Mouse (Mus musculus) Patski (cell line): ENCODE results near the gene P2rx4. TPM values are rescaled to one million over a fixed set of nuclear protein-coding genes. Genes with fewer than 3 reads are reported as not detected.

Experiments used
- ATAC-seq: fragments of 100-300 bp; one replicate; pipeline ENCODE4 v1.8.0; 2021
- CTCF ChIA-PET: fragments of 350-600 bp; sonication (Branson Sonifier 250); formaldehyde crosslinking; loops from one replicate; lab custom pipeline; 2022; ENCODE audit warnings: inconsistent platforms; lab: Charles Lee
- POLR2A ChIA-PET: fragments of 350-600 bp; sonication (Branson Sonifier 250); formaldehyde crosslinking; loops from one replicate; lab custom pipeline; 2022; ENCODE audit warnings: antibody characterized with exemption, inconsistent platforms; lab: Charles Lee
- DNase-seq: peaks from one replicate; pipeline ENCODE4 v3.0.0-alpha.2; 2011; ENCODE audit warnings: low read depth, low spot score
- H3K27me3 ChIP-seq: fragments of 371-371 bp; one replicate; pipeline ENCODE4 v1.5.1; 2021
- CTCF ChIP-seq: fragments of 100-300 bp; IDR thresholded peaks from one replicate; pipeline ENCODE4 v1.5.1; 2021
- in situ Hi-C: fragments of 300-500 bp; cut with MboI; formaldehyde crosslinking; loops from 3 replicates; pipeline ENCODE4 v1.11.1; 2018; ENCODE audit warnings: low pct_unique_long_range_greater_than_20kb, mixed read lengths
- polyA plus RNA-seq: library from polyadenylated mRNA; unstranded; gene quantifications from one replicate; pipeline ENCODE4 v1.2.3, GENCODE M21; 2021

P2rx4 gene
- polyA plus RNA-seq, 1 experiment from 2014 or later: 95.2 TPM

GRCm38 (mm10) chr5:122683926-122684325, 23.4 kb upstream of the P2rx4 start:
- POLR2A ChIA-PET: no interaction called here
- ATAC-seq (no peak), DNase-seq (no peak)
- in situ Hi-C loops: no loop called here
- no peak for TF ChIP-seq CTCF
- H3K27me3 ChIP-seq: no peaks in the 10 kb centered on the region
- CTCF ChIA-PET: no interaction called here

DNA sequence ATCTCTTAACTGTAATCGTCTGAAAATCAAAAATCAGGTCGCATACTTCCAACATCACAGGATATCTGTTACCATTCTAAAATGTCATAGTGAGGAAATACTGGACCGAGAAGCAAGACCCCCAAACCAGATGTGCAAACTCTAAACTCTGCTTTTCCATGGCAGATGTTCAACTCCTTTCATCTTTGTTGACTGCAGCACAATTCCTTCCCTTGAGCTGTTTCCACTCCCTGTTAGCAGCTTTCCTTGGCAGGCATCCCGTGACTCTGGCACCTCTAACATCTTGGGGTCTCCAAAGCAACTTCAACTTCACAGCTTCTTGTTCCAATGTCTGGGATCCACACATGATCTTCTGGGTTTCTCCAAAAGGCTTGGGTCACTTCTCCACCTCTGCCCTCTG, 20.0 kb upstream of the P2rx4 start:
- in situ Hi-C loops: no loop called here
- no peak for TF ChIP-seq CTCF
- ATAC-seq (no peak), DNase-seq (no peak)
- ChIA-PET CTCF (no interaction called here), POLR2A (no interaction called here)
- H3K27me3 ChIP-seq: no peaks in the 10 kb centered on the region

DNA sequence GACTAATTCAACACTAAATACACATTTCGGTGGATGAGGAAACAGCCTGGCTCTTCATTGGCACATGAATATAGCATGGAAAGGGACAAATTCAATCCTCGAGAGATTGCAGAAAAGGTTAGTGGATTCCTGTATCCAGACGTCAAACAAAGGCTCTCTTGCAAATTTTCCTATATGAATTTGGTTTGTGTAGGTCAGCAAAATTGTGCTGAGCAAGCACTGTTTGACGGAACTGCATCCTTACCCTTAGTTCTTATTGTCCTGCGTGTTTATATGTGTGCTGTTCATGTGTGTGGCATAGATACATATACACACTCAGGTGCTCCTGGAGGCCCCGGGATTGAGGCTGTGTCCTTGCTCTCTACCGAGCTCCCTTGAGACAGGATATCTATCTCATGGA, 18.2 kb upstream of the P2rx4 start:
- ChIA-PET POLR2A (no interaction called here), CTCF (interaction anchor here (1.3 kb wide), 1 partner anchor 26 kb away, joined by 3 read pairs; no protein-coding TSS in a partner anchor)
- DNase-seq: no peak
- ATAC-seq: no peak
- no peak for TF ChIP-seq CTCF
- no peaks in the 10 kb centered on the region for H3K27me3 ChIP-seq
- in situ Hi-C loops: no loop called here

DNA sequence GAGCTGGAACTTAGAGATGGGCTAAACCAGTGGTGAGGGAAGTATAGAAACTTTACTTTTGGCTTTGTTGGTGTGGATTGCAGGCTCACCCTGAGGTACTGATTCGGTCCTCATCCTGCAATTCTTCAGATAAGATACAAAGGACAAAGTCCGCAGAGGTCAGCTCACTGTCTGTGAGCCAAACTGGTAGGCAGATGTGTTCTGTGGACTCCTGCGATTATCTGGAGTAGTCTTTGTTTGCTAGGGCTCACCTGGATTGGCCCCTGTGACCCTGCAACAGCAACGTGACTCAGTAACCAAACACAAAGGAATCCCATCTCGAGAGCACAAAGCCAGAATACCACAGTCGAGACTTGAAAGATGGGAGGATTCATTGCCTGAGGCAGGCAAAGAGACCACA, 16.9 kb upstream of the P2rx4 start:
- no peak for ATAC-seq
- POLR2A ChIA-PET: no interaction called here
- CTCF ChIA-PET: no interaction called here

GRCm38 (mm10) chr5:122693431-122694207, 13.7 kb upstream of the P2rx4 start:
- no peaks in the 10 kb centered on the region for H3K27me3 ChIP-seq
- ChIA-PET POLR2A (no interaction called here), CTCF (no interaction called here)
- in situ Hi-C loops: no loop called here
- DNase-seq: no peak
- ATAC-seq: no peak
- no peak for TF ChIP-seq CTCF

More for the DNA sequence above, 16.9 kb upstream of the P2rx4 start:
- in situ Hi-C loops: no loop called here
- no peak for TF ChIP-seq CTCF
- DNase-seq: no peak
- H3K27me3 ChIP-seq: no peaks in the 10 kb centered on the region

DNA sequence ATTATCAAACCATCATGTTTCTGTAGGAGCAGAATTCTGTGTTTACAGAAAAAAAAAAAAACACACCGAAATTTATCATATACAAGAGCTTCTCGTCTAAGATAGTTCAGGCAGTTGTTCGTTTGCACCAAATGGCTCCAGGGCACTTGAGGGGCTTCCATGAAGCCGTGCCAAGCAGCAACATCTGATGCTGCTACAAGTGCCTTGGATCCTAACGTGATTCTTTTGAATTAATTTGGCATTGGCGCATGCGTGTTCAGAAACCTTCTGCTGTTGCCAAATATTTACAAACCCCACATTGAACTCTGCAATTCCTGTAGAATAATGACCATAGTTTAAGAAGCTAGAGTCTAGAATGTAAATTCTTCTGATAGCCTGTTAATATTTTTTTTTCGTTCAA, 11.8 kb upstream of the P2rx4 start:
- no peak for ATAC-seq
- no peaks in the 10 kb centered on the region for H3K27me3 ChIP-seq
- ChIA-PET CTCF (no interaction called here), POLR2A (interaction anchor here (0.7 kb wide), 1 partner anchor 405 kb away, joined by 4 read pairs; no protein-coding TSS in a partner anchor)
- in situ Hi-C loops: no loop called here
- no peak for TF ChIP-seq CTCF
- DNase-seq: no peak

GRCm38 (mm10) chr5:122698041-122698700, 9.2 kb upstream of the P2rx4 start:
- H3K27me3 ChIP-seq: no peaks in the 10 kb centered on the region
- POLR2A ChIA-PET: interaction anchor here (0.6 kb wide), 1 partner anchor 817 kb away, joined by 3 read pairs; no protein-coding TSS in a partner anchor
- TF ChIP-seq CTCF: no peak
- no peak for DNase-seq
- ATAC-seq: no peak
- CTCF ChIA-PET: no interaction called here
- in situ Hi-C loops: no loop called here

DNA sequence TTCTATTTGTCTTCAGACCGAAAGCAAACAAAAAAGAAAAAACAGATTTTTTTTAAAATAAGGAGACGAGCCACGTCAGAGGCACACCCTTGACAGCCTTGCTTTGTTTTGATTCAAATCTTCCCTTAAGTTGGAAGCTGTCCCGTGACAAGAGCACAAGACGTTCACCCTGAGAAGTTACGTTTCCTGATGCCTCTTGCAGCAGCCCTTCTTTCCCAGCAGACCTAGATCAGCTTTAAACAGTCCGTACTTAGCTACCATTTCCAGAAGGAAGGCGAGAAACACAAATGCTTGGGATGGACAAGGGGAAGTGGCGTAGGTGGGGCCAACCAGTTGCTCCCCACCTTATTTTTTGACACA, 8.7 kb upstream of the P2rx4 start:
- DNase-seq (no peak), ATAC-seq (no peak)
- in situ Hi-C loops: no loop called here
- no peaks in the 10 kb centered on the region for H3K27me3 ChIP-seq
- TF ChIP-seq CTCF: no peak
- CTCF ChIA-PET: no interaction called here
- POLR2A ChIA-PET: interaction anchor here (0.6 kb wide), 1 partner anchor 74 kb away, joined by 3 read pairs; no protein-coding TSS in a partner anchor

GRCm38 (mm10) chr5:122700109-122700836, 7.1 kb upstream of the P2rx4 start:
- ChIA-PET POLR2A (no interaction called here), CTCF (no interaction called here)
- in situ Hi-C loops: loop anchor here (5.0 kb wide), 1 partner anchor 43 kb away; no protein-coding TSS in a partner anchor
- no peaks in the 10 kb centered on the region for H3K27me3 ChIP-seq
- ATAC-seq (no peak), DNase-seq (no peak)
- no peak for TF ChIP-seq CTCF

GRCm38 (mm10) chr5:122700837-122701212, 6.5 kb upstream of the P2rx4 start:
- ChIA-PET CTCF (no interaction called here), POLR2A (no interaction called here)
- H3K27me3 ChIP-seq: no peaks in the 10 kb centered on the region
- no peak for TF ChIP-seq CTCF
- in situ Hi-C loops: loop anchor here (5.0 kb wide), 1 partner anchor 44 kb away; no protein-coding TSS in a partner anchor
- no peak for DNase-seq
- ATAC-seq: no peak
